Mouse (Mus musculus): Measurements from ENCODE around the gene Mad1l1. TPM values are rescaled to one million over a fixed set of nuclear protein-coding genes. Genes with fewer than 3 reads are reported as not detected.

Mad1l1 gene
- polyA plus RNA-seq, 1 experiment from 2014 or later = 68.9 TPM

DNA sequence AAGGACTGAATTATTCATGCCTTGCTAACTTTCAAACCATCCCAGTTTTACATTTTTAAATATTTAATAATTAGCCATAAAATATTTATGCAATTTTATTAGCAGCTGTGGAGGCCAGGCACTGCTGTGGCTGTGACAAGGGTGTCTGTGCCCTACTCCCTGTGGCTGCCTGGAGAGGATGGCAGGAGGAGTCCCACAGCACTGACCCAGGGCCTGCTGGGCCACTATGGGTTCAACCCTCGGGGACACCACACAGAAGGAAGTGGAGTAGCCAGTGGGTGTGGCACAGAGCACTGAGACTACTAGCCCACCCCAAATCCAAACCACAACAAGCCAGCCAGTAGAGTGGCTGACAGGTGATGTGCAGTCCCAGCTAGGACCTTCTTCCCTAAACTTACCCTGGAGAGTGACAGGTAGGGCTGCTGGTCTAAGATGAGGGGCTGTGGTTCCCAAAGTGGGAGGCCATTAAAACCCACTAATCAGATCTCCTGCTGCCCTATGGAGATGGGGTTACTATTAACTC lies 248.1 kb downstream of the Mad1l1 start:
- no peak for DNase-seq (ENCODE audit: low spot score)
- Histone ChIP-seq H3K9me3 (replicated peaks) (no peaks in the 10 kb centered on the region), H3K27me3 (ENCODE audit: low read depth, poor library complexity, severe bottlenecking) (no peaks in the 10 kb centered on the region), H3K4me3 (no peak overlapping the region), H3K4me1 (peaks cover 38% of the 10 kb centered on the region), H3K36me3 (peaks cover 24% of the 10 kb centered on the region; the same call in 1 of the 2 replicates), H3K27ac (0 out of 2 replicates have a peak overlapping the region, but pooled peaks have one; percentile 66)
- WGBS = 41% methylated on average over 1 of the region's 1 CpGs

DNA sequence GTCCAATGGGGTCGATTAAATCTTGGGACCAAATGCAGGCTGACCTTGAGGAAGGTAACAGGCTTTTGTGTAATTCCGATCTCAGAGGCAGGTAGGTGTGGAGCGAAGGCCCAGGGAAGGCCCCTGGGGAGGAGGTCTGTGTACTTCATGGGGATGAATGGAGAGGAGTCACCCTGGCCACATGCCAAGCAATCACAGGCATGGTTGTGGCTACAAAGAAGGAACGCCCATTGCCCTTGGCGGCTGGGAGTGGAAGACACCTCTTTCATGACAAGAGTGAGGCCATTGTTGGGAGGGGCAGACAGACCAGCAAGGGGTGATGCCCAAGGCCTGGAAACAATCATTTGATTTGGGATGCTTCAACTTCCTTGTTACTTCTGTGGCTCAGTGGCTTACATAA lies 252.8 kb downstream of the Mad1l1 start:
- H3K4me1 ChIP-seq = peaks cover 47% of the 10 kb centered on the region
- DNase-seq (ENCODE audit: low spot score) = no peak
- WGBS = 87% methylated on average over 5 of the region's 5 CpGs
- peaks cover 33% of the 10 kb centered on the region for H3K36me3 ChIP-seq
- H3K9me3 ChIP-seq (replicated peaks) = no peaks in the 10 kb centered on the region
- peak overlapping the region; percentile 63; the same call in 1 of the 2 replicates for H3K27ac ChIP-seq
- no peak overlapping the region for H3K4me3 ChIP-seq
- H3K27me3 ChIP-seq (ENCODE audit: low read depth, poor library complexity, severe bottlenecking) = no peaks in the 10 kb centered on the region

DNA sequence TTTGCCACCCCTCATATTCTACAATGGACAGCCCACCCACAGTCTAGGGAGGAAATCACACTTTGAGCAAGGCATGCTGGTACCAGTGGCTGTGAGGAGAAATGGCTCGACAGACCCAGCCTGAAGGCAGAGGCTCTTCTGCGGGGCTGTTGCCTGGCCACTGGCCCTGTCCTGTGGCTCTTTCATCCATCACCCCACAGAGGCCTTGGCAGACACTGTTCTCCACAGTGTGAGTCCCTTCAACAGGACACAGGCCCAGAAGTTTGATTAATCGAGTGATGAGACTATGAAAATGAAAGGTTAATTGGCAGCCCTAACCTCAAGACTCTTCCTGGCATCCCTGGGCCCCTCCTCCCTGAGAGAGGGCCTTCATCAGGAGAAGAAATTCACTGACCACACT lies 253.3 kb downstream of the Mad1l1 start:
- H3K27ac ChIP-seq = peak overlapping the region; percentile 63; the same call in 1 of the 2 replicates
- no peak overlapping the region for H3K4me3 ChIP-seq
- H3K27me3 ChIP-seq (ENCODE audit: low read depth, poor library complexity, severe bottlenecking) = no peaks in the 10 kb centered on the region
- WGBS = 60% methylated on average over 3 of the region's 3 CpGs
- peaks cover 46% of the 10 kb centered on the region for H3K4me1 ChIP-seq
- H3K9me3 ChIP-seq (replicated peaks) = no peaks in the 10 kb centered on the region
- peaks cover 36% of the 10 kb centered on the region for H3K36me3 ChIP-seq
- DNase-seq (ENCODE audit: low spot score) = no peak

DNA sequence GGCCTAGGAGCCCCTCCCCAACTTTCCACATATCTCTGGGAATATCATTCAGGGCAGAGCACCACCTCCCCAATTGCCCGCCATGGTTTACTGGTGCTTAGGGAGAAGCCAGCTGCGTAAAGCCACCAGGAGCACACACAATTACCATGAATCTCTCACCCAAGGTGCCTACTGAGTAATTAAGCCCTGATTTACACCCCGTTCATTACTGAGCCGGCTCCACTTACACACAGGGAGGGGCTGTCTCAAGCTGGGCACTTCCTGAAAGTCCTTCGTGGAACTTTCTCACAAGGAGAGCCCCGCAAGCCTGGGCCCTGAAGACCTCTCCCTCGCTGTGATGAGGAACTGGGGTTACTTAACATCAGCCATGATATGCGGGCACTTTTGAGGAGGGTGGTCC lies 254.6 kb downstream of the Mad1l1 start:
- H3K4me1 ChIP-seq = peaks cover 51% of the 10 kb centered on the region
- 37% methylated on average over 8 of the region's 8 CpGs for WGBS
- H3K36me3 ChIP-seq = peaks cover 33% of the 10 kb centered on the region
- peak overlapping the region; percentile 47 for H3K27ac ChIP-seq
- DNase-seq (ENCODE audit: low spot score) = no peak
- H3K4me3 ChIP-seq = no peak overlapping the region
- H3K27me3 ChIP-seq (ENCODE audit: low read depth, poor library complexity, severe bottlenecking) = no peaks in the 10 kb centered on the region
- H3K9me3 ChIP-seq (replicated peaks) = no peaks in the 10 kb centered on the region

DNA sequence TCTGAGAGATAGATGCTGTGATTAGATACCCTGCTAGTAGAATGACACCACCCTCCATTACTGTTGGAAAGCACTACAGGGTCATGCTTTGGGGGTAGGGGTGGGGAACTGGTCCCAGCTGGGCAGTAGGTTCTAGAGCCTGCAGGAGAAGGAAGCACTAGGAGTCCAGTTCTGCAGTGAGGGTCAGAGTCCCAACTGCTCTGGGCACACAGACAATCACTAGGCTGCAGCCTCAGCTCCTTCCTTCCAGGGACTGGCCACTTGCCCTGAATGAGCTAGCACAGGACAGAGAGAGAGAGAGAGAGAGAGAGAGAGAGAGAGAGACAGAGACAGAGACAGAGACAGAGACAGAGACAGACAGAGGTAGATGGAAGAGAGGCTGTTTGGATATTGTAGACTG lies 255.1 kb downstream of the Mad1l1 start:
- Histone ChIP-seq H3K27me3 (ENCODE audit: low read depth, poor library complexity, severe bottlenecking) (no peaks in the 10 kb centered on the region), H3K4me1 (peaks cover 56% of the 10 kb centered on the region), H3K27ac (peak overlapping the region; percentile 47; the same call in 1 of the 2 replicates), H3K4me3 (no peak overlapping the region), H3K36me3 (peaks cover 31% of the 10 kb centered on the region), H3K9me3 (replicated peaks) (no peaks in the 10 kb centered on the region)
- no peak for DNase-seq (ENCODE audit: low spot score)

DNA sequence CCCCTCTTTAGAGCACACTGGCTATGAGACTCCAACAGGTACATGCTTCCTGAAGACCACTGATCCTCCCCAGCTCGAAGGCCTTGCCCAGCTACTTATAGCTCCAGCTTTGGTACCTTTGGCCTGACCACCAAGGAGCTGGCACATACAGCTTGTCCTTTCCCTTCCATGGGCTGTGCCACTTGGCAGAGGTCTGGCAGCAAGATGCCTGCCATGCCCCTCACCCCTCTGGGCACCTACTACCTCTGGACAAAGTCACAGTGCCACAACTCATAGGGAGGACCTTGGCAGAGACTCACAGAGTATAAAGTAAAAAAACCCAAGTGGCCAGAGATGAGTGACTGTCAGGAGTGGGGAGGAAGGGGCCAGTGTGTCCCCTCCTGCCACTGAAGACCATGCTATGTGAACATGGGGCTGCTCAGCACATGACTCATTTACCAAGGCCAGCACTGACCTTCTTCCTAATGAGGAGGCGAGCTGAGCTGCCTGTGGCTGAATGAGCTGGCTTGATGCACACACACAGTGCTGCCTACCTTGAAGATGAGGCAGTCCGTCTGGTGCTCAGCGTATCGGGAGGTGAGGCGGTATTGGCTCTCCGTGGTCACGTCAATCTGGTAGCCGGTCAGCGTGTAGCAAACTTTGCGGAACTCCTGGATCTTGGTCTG lies 255.9 kb downstream of the Mad1l1 start:
- DNase-seq (ENCODE audit: low spot score) = no peak
- Histone ChIP-seq H3K27me3 (ENCODE audit: low read depth, poor library complexity, severe bottlenecking) (no peaks in the 10 kb centered on the region), H3K4me3 (no peak overlapping the region), H3K36me3 (peaks cover 27% of the 10 kb centered on the region), H3K27ac (no peak overlapping the region), H3K9me3 (replicated peaks) (no peaks in the 10 kb centered on the region), H3K4me1 (peaks cover 59% of the 10 kb centered on the region)
- 94% methylated on average over 11 of the region's 11 CpGs for WGBS

DNA sequence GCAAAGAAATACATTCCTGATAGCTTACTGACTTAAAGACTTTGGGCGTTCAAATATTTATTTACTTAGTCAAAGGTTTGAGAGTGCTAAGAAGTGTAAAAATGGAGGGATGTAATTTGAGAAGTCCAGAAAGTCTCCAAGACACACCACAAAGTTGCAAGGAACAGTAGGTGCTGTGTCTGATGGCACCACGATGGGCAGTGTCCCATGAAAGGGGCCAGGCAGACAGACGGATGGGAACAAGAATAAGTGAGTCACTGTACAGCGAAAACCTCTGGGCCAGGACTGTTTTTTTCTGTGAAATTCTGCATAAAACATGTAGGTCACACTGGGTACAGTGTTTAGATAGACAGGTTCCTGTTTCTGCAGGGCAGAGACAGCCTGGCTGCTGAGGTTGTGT lies 256.8 kb downstream of the Mad1l1 start:
- H3K4me3 ChIP-seq = no peak overlapping the region
- 90% methylated on average over 4 of the region's 4 CpGs for WGBS
- peaks cover 59% of the 10 kb centered on the region for H3K4me1 ChIP-seq

DNA sequence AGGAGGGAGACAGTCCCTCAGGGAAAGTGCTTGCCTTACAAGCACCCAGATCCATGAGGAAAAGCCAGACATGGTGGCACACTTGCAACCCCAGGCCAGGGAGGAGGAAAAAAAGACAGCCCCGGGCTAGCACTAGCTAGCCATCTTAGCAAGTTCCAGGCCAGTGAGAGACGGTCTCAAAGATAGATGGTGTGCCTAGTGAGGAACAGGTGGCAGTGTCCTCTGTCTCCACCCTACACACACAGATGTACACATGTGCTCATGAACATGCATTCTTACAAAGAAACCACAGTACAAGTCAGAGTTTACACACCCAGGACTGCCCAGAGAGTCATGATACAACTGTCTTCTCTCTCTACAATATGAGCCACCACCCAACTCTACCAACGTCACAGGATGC lies 258.5 kb downstream of the Mad1l1 start:
- Histone ChIP-seq H3K4me1 (peaks cover 47% of the 10 kb centered on the region), H3K27me3 (ENCODE audit: low read depth, poor library complexity, severe bottlenecking) (no peaks in the 10 kb centered on the region), H3K36me3 (peaks cover 21% of the 10 kb centered on the region), H3K9me3 (replicated peaks) (no peaks in the 10 kb centered on the region), H3K4me3 (no peak overlapping the region), H3K27ac (peak overlapping the region; percentile 46; the same call in 1 of the 2 replicates)
- 90% methylated on average over 3 of the region's 3 CpGs for WGBS
- DNase-seq (ENCODE audit: low spot score) = no peak

More for the DNA sequence above, 256.8 kb downstream of the Mad1l1 start:
- H3K36me3 ChIP-seq = peaks cover 27% of the 10 kb centered on the region
- H3K27me3 ChIP-seq (ENCODE audit: low read depth, poor library complexity, severe bottlenecking) = no peaks in the 10 kb centered on the region
- no peaks in the 10 kb centered on the region for H3K9me3 ChIP-seq (replicated peaks)
- no peak overlapping the region for H3K27ac ChIP-seq
- no peak for DNase-seq (ENCODE audit: low spot score)

DNA sequence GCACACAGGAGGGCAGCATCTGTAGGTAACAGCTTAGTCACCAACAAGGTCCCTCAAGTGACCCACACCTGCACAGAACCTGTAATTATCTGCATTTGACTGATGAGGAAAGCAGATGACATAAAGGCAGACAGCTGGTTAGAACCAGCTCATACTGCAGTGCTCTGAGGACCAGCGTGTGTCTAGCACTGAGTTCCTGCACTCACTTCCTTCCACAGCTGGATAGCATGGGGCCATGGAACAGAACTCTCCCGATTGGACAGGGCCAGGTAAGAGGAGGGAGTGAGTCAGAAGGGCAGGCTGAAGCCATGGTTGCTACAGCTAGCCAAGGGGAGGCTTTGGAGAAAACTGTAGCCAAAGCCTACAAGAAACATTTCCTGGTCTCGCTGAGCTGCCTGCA lies 259.0 kb downstream of the Mad1l1 start:
- no peak overlapping the region for H3K4me3 ChIP-seq
- H3K27ac ChIP-seq = peak overlapping the region; percentile 46; the same call in 1 of the 2 replicates
- H3K27me3 ChIP-seq (ENCODE audit: low read depth, poor library complexity, severe bottlenecking) = no peaks in the 10 kb centered on the region
- WGBS = 66% methylated on average over 3 of the region's 3 CpGs
- peaks cover 42% of the 10 kb centered on the region for H3K4me1 ChIP-seq
- DNase-seq (ENCODE audit: low spot score) = no peak
- H3K36me3 ChIP-seq = peaks cover 21% of the 10 kb centered on the region
- H3K9me3 ChIP-seq (replicated peaks) = no peaks in the 10 kb centered on the region

DNA sequence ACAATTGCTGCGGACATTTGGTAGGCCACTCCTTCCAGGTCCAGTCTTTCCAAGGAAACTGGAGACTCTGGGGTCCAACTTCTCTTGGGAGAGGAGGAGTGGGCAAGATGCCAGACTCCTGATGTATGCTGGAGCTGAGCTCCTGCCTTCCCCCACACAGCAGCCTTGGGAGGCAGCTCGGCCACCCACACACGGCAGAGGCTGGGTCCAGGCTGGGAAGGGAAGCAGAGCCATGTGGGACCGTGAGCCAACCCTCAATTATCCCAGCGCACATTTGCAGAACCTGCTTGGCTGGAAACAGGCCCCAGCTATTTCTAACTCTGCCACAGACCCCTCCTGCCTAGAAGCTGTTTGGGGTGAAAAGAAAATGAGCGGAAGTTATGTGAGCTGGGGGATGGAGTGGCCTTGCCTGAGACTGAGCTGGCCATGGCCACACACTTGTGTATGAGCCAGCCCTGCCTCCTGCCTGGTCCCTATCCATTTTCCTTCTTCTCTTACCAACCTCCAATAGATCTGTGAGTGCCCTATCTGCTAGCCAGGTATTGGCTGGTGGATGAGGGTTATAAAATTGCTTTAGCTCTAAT lies 260.0 kb downstream of the Mad1l1 start:
- H3K27ac ChIP-seq = peak overlapping the region; percentile 50
- no peak for DNase-seq (ENCODE audit: low spot score)
- H3K36me3 ChIP-seq = peaks cover 21% of the 10 kb centered on the region
- peaks cover 33% of the 10 kb centered on the region for H3K4me1 ChIP-seq
- H3K9me3 ChIP-seq (replicated peaks) = no peaks in the 10 kb centered on the region
- 78% methylated on average over 6 of the region's 6 CpGs for WGBS
- H3K27me3 ChIP-seq (ENCODE audit: low read depth, poor library complexity, severe bottlenecking) = no peaks in the 10 kb centered on the region
- no peak overlapping the region for H3K4me3 ChIP-seq

DNA sequence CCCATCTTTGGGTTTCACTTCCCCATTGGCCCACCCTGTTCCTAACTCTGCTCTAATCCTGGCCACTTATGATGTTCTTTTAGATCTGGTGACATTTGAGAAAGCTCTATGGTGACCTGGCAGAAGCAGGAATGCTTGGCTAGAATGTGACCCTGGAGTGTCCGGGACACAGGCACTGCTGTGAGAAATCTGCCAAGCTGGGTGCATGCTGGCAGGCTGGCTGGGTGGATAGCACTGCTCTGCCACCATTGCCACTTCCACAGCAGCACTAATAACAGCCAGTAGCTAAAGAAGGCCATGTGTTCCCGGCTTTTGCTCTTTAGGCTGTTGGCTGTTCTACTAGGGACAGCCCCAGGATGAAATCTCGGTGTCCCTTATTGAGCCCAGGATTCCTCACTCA lies 265.1 kb downstream of the Mad1l1 start:
- Histone ChIP-seq H3K27ac (0 out of 2 replicates have a peak overlapping the region, but pooled peaks have one; percentile 28), H3K9me3 (replicated peaks) (no peaks in the 10 kb centered on the region), H3K36me3 (peaks cover 3% of the 10 kb centered on the region; the same call in 1 of the 2 replicates), H3K4me1 (peaks cover 3% of the 10 kb centered on the region; the same call in 1 of the 2 replicates), H3K27me3 (ENCODE audit: low read depth, poor library complexity, severe bottlenecking) (no peaks in the 10 kb centered on the region), H3K4me3 (no peak overlapping the region)
- WGBS = 83% methylated on average over 3 of the region's 3 CpGs
- DNase-seq (ENCODE audit: low spot score) = no peak

DNA sequence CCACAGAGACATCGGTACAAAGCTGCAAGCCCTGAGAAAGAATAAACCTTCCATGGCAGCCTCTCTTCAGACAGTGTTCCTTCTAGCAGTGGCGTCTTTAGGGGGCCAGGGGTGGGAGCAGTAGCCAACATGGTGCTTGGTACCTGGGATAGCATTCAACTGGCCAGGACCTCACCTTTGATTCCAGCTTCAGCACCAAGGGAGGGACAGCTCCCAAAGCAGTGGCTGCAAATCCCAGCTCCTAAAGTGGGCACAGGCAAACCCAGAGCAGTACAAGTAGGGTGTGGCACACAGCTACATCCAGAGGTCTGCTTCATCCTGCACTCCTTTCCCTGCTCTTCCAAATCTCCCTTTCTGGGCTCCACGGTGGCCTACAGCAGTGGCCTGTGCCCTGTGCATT lies 265.9 kb downstream of the Mad1l1 start:
- Histone ChIP-seq H3K27me3 (ENCODE audit: low read depth, poor library complexity, severe bottlenecking) (no peaks in the 10 kb centered on the region), H3K4me1 (no peaks in the 10 kb centered on the region), H3K36me3 (no peaks in the 10 kb centered on the region), H3K27ac (no peak overlapping the region), H3K4me3 (no peak overlapping the region), H3K9me3 (replicated peaks) (no peaks in the 10 kb centered on the region)
- WGBS = 85% methylated on average over 3 of the region's 3 CpGs
- DNase-seq (ENCODE audit: low spot score) = peak; percentile 61

DNA sequence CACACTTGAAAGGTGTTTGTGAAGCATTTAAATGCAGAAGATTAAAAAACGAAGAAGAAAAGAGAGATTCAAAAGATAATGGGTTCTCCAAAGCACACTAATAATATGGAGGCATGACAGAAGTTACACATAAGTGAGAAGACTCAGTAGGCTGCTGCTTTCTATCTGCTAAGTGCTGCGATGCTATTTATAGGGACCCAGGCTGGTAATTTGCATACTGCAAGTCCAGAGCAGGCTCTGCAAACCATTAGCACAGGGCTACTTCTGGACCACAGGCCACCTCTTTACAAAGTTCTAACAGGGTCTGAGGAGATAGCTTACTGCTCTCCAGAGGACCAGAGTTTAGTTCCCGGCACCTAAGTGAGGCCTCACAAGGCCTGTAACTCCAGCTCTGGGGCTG lies 267.7 kb downstream of the Mad1l1 start:
- H3K36me3 ChIP-seq = no peaks in the 10 kb centered on the region
- no peaks in the 10 kb centered on the region for H3K27me3 ChIP-seq (ENCODE audit: low read depth, poor library complexity, severe bottlenecking)
- H3K9me3 ChIP-seq (replicated peaks) = no peaks in the 10 kb centered on the region
- DNase-seq (ENCODE audit: low spot score) = no peak
- H3K4me3 ChIP-seq = no peak overlapping the region
- no peak overlapping the region for H3K27ac ChIP-seq
- WGBS = 74% methylated on average over 3 of the region's 3 CpGs
- H3K4me1 ChIP-seq = no peaks in the 10 kb centered on the region
